16 mouse cellular contexts compared by ENCODE assay signal in the genomic region with DNA sequence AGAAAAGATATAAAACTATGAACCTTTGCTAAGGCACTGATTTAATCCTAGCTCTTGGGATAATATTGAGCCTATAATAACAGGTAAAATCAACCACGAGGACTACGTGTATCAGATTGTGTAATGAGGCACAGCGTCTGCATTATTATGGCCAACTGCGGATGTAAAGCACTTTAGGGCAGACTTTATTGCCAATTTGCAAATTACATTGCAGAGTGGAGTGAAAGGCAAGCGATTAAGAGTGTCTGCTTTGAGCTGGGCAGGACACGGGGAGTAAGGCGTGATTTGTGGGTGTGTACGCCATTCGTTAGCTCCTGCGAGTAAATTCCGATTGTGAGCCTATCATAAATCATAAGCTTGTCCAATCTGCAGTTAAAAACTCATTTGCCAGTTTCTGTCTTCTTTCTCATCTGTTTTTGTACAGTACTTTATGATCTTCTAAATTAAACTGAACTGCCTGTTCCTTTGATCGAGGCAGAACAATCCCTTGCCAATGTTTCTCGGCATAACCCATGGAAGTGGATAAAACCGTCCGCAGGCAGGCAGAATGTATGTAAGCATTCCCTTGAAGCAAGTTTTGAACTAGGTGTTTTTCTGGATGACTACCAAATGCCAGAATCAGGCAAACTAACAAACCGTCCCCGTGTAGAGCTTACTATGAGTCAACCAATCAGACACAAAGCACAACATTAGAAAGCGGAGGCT.
DNase-seq lines count a peak whose midpoint lies in the region; ATAC-seq lines count a peak whose summit lies in the region.
"Had no signal": no experiment of that assay in that cellular context is flagged by ENCODE, and none has a peak within 500 bp of the region (broad histone marks: within the 10 kb centered on the region; RNA-seq: fewer than 3 reads in every experiment).

No protein-coding gene starts in this region.

- WGBS in limb, embryonic 13.5 days = 23% methylated on average over 18 of the region's 18 CpGs

- H3K4me2 ChIP-seq in limb, embryonic 13.5 days (replicated peaks) = peak overlapping the region; percentile 55
- H3K4me2 ChIP-seq: heart, embryonic 13.5 days; liver, embryonic 15.5 days had no signal

- H3K9ac ChIP-seq in limb, embryonic 13.5 days = no peak overlapping the region
- H3K9ac ChIP-seq: heart, embryonic 13.5 days; liver, embryonic 15.5 days had no signal

- H3K4me3 ChIP-seq in limb, embryonic 13.5 days = peak overlapping the region; percentile 24
- H3K4me3 ChIP-seq: heart, embryonic 13.5 days; liver, embryonic 15.5 days had no signal

- H3K9me3 ChIP-seq in limb, embryonic 13.5 days = no peaks in the 10 kb centered on the region
- H3K9me3 ChIP-seq: G1E; heart, embryonic 13.5 days; liver, embryonic 15.5 days had no signal

- no peak for ATAC-seq in limb, embryonic 13.5 days (ENCODE audit: low FRiP score, low read depth)

- no peak overlapping the region for H3K27ac ChIP-seq in limb, embryonic 13.5 days
- H3K27ac ChIP-seq: heart, embryonic 13.5 days; liver, embryonic 15.5 days; stomach, postnatal 0 days had no signal

- H3K36me3 ChIP-seq in limb, embryonic 13.5 days = no peaks in the 10 kb centered on the region
- H3K36me3 ChIP-seq: G1E; heart, embryonic 13.5 days; liver, embryonic 15.5 days had no signal

- no peaks in the 10 kb centered on the region for H3K27me3 ChIP-seq in limb, embryonic 13.5 days
- H3K27me3 ChIP-seq: heart, embryonic 13.5 days; liver, embryonic 15.5 days had no signal

- peak; percentile 6 for DNase-seq in frontal cortex, postnatal 36 days (ENCODE audit: low spot score in 2 of 2)
- DNase-seq in frontal cortex, postnatal 14 days (ENCODE audit: low spot score in 2 of 2) = no peak
- peak; percentile 2 to 7 for DNase-seq in left cerebral cortex, adult 18-20 months (ENCODE audit: low spot score in 2 of 2)
- DNase-seq in left cerebral cortex, adult 11 months (ENCODE audit: low spot score) = no peak
- peak; percentile 14 for DNase-seq in forelimb bud, embryonic 11.5 days (ENCODE audit: low read depth, low spot score)
- no peak for DNase-seq in adipocyte (ENCODE audit: low spot score)
- DNase-seq in thymus, postnatal 4 days = no peak
- DNase-seq: cerebellum, adult 18-20 months; gastrocnemius, postnatal 25 days; lung, postnatal 4 days; spleen, adult 18-20 months had no signal

- H3K4me1 ChIP-seq in limb, embryonic 13.5 days = 0 out of 2 replicates have a peak, but pooled peaks cover 3% of the 10 kb centered on the region
- H3K4me1 ChIP-seq: heart, embryonic 13.5 days; liver, embryonic 15.5 days had no signal

Comparison
In these comparisons a context has a peak if more than half of its experiments do, and no peak if none do; other contexts are left out.
1. DNase-seq: peak in frontal cortex, postnatal 36 days (2 of 2), left cerebral cortex, adult 18-20 months (2 of 2) and forelimb bud, embryonic 11.5 days (single experiment); none in frontal cortex, postnatal 14 days (0 of 2), left cerebral cortex, adult 11 months (single experiment), adipocyte (single experiment) and thymus, postnatal 4 days (single experiment).